Mouse (Mus musculus): Measurements from ENCODE around the gene Stx3.

DNA sequence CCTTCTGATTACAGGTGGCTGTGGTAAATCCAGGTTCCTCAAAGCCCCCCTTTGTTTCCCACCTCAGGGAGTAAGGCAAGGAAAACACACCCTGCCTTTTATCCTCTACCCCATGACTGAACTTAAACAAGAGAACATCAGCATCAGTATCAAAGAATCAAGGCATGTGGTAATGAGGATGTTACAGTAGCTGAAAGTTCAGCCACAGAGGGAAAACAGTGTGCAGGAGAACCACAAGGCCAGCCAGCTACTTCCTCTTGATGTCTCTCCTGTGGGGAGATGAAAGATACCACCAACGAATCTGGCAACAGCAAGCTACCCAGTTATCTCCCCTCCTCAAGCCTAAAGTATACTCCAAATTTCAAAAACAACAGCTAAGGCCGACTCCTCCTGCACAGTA is 12.0 kb downstream of the Stx3 start:
- TF ChIP-seq GATA1 (IDR thresholded peaks at IDR 0.05; ENCODE audit: low read length) (no peak), TAL1 (IDR thresholded peaks at IDR 0.05; ENCODE audit: low read length) (no peak)

Data from erythroblast, embryonic 14.5 days (primary cell).